Mouse (Mus musculus) liver, adult 2 months (tissue): Measurements from ENCODE around the gene Trpc2. TPM values are rescaled to one million over a fixed set of nuclear protein-coding genes. Genes with fewer than 3 reads are reported as not detected.

Source experiments
- DNase-seq: peaks from one replicate; pipeline ENCODE4 v3.0.0-alpha.2; 2011; ENCODE audit warnings: low read depth, low spot score; ENCODE audit errors: extremely low read depth
- H3K27ac ChIP-seq: fragments of 200-500 bp; replicated peaks from 2 replicates; pipeline ENCODE4 v1.5.1; 2012; ENCODE audit warnings: low read depth, mild to moderate bottlenecking, control low read depth, inconsistent platforms, low read length; ENCODE audit not compliant: insufficient read depth
- H3K27me3 ChIP-seq: fragments of 200-500 bp; 2 replicates; pipeline ENCODE4 v1.6.1; 2012; ENCODE audit warnings: mild to moderate bottlenecking, moderate library complexity, low read length, inconsistent platforms; ENCODE audit not compliant: control insufficient read depth, insufficient read depth
- H3K36me3 ChIP-seq: fragments of 200-500 bp; 2 replicates; pipeline ENCODE4 v1.6.1; 2012; ENCODE audit warnings: low read length, inconsistent platforms; ENCODE audit not compliant: control insufficient read depth, insufficient read depth
- H3K4me1 ChIP-seq: fragments of 200-500 bp; 2 replicates; pipeline ENCODE4 v1.6.1; 2011; ENCODE audit warnings: low read length; ENCODE audit not compliant: control insufficient read depth, insufficient read depth
- H3K4me3 ChIP-seq: fragments of 200-500 bp; 2 replicates; pipeline ENCODE4 v1.5.1; 2011; ENCODE audit warnings: low read depth, mild to moderate bottlenecking, control low read depth, low read length, moderate library complexity; ENCODE audit not compliant: insufficient read depth
- H3K79me2 ChIP-seq: fragments of 200-500 bp; 2 replicates; pipeline ENCODE4 v1.6.1; 2012; ENCODE audit warnings: inconsistent platforms, mild to moderate bottlenecking, low read length, moderate library complexity; ENCODE audit not compliant: control insufficient read depth, insufficient read depth
- H3K9ac ChIP-seq: fragments of 200-500 bp; 2 replicates; pipeline ENCODE4 v1.6.1; 2012; ENCODE audit warnings: low read depth, mild to moderate bottlenecking, control low read depth, inconsistent platforms, low read length
- CTCF ChIP-seq: fragments of 200-500 bp; IDR thresholded peaks from 2 replicates; pipeline ENCODE4 v1.5.1; 2011; ENCODE audit warnings: low read depth, low read length, control low read depth
- POLR2A ChIP-seq: fragments of 200-500 bp; IDR thresholded peaks from 2 replicates; pipeline ENCODE4 v1.6.1; 2011; ENCODE audit warnings: low read length, control low read depth; ENCODE audit not compliant: insufficient read depth; ENCODE audit errors: extremely low read depth
- WGBS: fragments of 180-500 bp; shearing (Covaris S2); methylation state at CpG from one replicate; pipeline ENCODE4 v1.1.7; 2018; 5-methylcytosine and 5-hydroxymethylcytosine counted together
- polyA plus RNA-seq: library from polyadenylated mRNA; depleted of rRNA; stranded (reverse); fragments of >200 nt; gene quantifications from 2 replicates; pipeline ENCODE4 v1.2.3, GENCODE M21; 2012
- total RNA-seq: library from RNA; depleted of rRNA; stranded (reverse); fragments of >200 nt; gene quantifications from 2 replicates; pipeline ENCODE4 v1.2.3, GENCODE M21; 2014

Gene Trpc2
- total and polyA plus RNA-seq, 2 experiments: 0.09 TPM; not detected in 1

DNA sequence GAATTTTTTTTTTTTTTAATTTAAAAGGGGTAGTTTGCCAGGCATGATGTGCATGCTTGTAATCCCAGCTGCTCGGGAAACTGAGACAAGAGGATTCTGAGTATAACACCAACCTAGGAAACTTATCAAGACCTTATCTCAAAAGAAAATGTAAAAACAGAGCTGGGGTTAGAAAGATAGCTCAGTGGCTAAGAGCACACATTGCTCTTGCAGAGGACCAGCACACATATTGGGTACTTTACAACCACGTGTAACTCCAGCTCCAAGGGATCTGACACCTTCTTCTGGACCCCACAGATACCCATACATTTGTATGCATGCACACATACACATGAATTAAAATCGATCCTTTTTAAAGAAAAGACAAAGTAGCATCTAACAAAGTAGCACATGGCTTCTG lies 21.6 kb upstream of the Trpc2 start:
- Histone ChIP-seq H3K4me3 (no peak overlapping the region), H3K79me2 (peaks cover 24% of the 10 kb centered on the region; the same call in 1 of the 2 replicates), H3K36me3 (no peaks in the 10 kb centered on the region; the same call in 1 of the 2 replicates), H3K9ac (no peak overlapping the region), H3K4me1 (peaks cover 37% of the 10 kb centered on the region), H3K27ac (no peak overlapping the region), H3K27me3 (no peaks in the 10 kb centered on the region)
- no peak for TF ChIP-seq CTCF
- TF ChIP-seq POLR2A: no peak
- DNase-seq: no peak
- WGBS: 70% methylated on average over 3 of the region's 3 CpGs

- Histone ChIP-seq H3K4me1 (peaks cover 37% of the 10 kb centered on the region), H3K36me3 (no peaks in the 10 kb centered on the region; the same call in 1 of the 2 replicates), H3K4me3 (no peak overlapping the region), H3K27ac (no peak overlapping the region), H3K9ac (no peak overlapping the region), H3K27me3 (no peaks in the 10 kb centered on the region), H3K79me2 (peaks cover 19% of the 10 kb centered on the region; the same call in 1 of the 2 replicates)
- WGBS: 20% methylated on average over 1 of the region's 1 CpGs
- no peak for TF ChIP-seq POLR2A
- TF ChIP-seq CTCF: no peak
- peak; percentile 53 for DNase-seq
These were observed 20.7 kb upstream of the Trpc2 start for GRCm38 (mm10) chr7:102062203-102062602.

DNA sequence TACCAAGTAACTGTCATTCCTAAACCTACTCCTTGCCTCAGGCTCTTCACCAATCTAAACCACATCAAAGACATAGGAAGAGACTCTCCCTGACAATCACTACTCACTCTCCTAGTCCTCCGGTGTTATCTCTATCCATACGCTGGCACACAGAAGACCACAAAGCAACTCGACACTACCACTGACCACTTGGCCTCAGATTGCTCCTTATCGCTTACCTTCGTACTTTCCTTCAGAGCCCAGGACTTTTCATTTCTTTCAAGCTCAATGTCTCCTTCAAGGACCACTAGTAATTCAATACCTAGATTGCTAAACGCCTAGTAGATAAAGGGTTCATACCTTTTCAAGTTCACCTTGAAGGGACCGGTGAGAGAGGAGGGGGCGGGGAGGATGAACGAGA lies 19.0 kb upstream of the Trpc2 start:
- no peak for DNase-seq

DNA sequence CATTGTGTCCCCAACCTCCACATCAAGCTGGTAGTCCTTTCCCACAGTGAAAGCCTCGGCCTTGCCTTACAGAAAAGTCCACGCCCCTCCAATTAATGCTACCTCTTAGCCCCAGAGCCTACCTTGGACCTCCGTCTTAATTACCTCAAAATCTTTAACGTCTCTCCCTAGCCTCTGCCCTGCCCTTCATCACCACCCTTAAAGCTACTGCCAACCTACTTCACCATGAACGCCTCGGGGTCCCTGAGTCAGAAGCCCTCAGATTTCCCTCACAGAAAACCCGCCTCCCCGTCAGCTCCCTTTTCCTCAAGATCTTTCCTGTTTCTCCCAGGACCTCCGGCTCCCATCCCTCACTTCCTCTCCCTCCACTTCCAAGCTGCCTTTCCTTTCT lies 18.3 kb upstream of the Trpc2 start:
- DNase-seq: no peak
- TF ChIP-seq POLR2A (no peak), CTCF (no peak)
- peaks cover 14% of the 10 kb centered on the region; the same call in 1 of the 2 replicates for H3K79me2 ChIP-seq
- H3K27ac ChIP-seq: 0 out of 2 replicates have a peak overlapping the region, but pooled peaks have one; percentile 15
- H3K4me1 ChIP-seq: peaks cover 29% of the 10 kb centered on the region
- peak overlapping the region; percentile 57 for H3K4me3 ChIP-seq
- H3K27me3 ChIP-seq: no peaks in the 10 kb centered on the region
- no peaks in the 10 kb centered on the region for H3K36me3 ChIP-seq
- WGBS: 1% methylated on average over 9 of the region's 9 CpGs
- peak overlapping the region; percentile 69 for H3K9ac ChIP-seq

More for the DNA sequence above, 19.0 kb upstream of the Trpc2 start:
- Histone ChIP-seq H3K4me3 (no peak overlapping the region; the same call in 1 of the 2 replicates), H3K9ac (no peak overlapping the region), H3K4me1 (peaks cover 33% of the 10 kb centered on the region), H3K27me3 (no peaks in the 10 kb centered on the region), H3K27ac (no peak overlapping the region), H3K36me3 (no peaks in the 10 kb centered on the region), H3K79me2 (peaks cover 14% of the 10 kb centered on the region; the same call in 1 of the 2 replicates)
- WGBS: 44% methylated on average over 9 of the region's 9 CpGs
- TF ChIP-seq CTCF (no peak), POLR2A (no peak)

DNA sequence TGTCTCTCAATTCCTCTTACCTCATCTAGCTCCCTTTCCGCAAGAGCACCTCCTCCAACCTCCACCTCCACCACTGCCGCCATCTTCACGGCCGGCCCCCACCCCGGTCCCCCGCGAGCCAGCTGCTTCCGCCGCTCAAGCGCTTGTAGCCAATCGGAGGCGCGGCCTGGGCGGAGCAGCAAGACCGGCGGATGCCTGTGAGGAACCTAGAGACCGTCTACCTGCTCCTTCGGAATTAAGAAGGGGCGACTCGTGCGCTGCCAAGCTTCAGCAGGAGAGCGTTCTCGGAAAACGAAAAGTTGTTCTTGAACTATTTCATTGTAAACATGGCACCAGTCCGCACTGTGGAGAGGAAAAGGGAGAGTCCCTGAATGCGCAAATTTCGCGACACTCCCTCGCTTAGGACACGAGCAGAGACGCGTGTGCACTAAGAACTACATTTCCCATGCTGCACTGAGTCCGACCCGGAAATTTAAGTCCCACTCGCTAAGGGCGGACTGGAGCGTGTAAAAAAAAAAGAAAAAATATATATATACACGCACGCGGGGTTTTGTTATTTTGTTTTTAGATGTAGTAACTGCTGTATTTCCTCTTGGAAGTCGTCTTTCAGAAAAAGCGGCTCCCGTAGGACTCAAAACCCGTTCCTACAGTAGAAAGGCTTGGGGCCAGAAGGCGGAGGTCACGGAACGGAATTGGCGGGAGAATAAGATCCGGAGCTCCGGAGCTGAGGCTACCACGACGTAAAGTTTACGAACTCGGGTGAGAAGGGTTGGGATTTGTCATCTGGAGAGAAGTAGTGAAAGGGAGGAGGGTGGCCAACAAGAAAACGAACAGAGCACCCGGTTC lies 17.6 kb upstream of the Trpc2 start, which contains the start of the genes Rnf121, Xndc1 and Xntrpc:
Rnf121 (minus strand) TSS at position 424 of the 846 bp plus-strand sequence.
Xndc1 (plus strand) TSS at position 466 of the 846 bp plus-strand sequence.
Xntrpc (plus strand) TSS at position 668 of the 846 bp plus-strand sequence.
- Histone ChIP-seq H3K4me3 (peak within 1 kb of the TSS; percentile 61), H3K36me3 (no peaks in the 10 kb centered on the region), H3K27ac (peak within 1 kb of the TSS; percentile 72), H3K9ac (peak within 1 kb of the TSS; percentile 70), H3K27me3 (no peaks in the 10 kb centered on the region), H3K79me2 (peaks cover 14% of the 10 kb centered on the region; the same call in 1 of the 2 replicates), H3K4me1 (peaks cover 27% of the 10 kb centered on the region)
- DNase-seq: peak; percentile 91
- TF ChIP-seq CTCF (no peak), POLR2A (peak; percentile 59; the same call in 1 of the 2 replicates)
- under 1% methylated on average over 56 of the region's 56 CpGs for WGBS
